Mouse (Mus musculus): ENCODE measurements around the gene Ugt1a9.

DNA sequence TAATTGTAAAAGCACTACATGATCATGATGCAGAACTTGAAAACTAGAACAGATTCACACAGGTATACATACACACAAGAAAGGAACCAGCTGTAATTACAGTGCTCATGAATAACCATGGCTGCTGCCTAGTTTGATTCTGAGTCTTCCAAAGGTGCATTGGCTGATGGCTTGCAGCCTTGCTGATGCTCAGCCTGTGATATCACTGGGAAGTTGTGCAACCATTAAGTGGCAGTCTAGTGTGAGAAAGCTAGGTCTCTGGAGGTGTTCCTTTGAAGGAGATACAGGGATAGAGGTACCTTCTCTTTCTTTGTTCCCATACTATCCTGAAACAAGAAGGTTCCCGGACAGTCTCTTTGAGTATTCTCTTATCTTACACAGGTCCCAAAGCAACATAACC is 148.5 kb downstream of the Ugt1a9 start:
- TF ChIP-seq CTCF (IDR thresholded peaks at IDR 0.05; ENCODE audit: low read depth, low read length) (no peak), GATA2 (IDR thresholded peaks at IDR 0.05; ENCODE audit: borderline replicate concordance, low read depth, low read length) (no peak), GATA1 (IDR thresholded peaks at IDR 0.05; ENCODE audit: borderline replicate concordance, low read length) (no peak), TAL1 (conservative IDR thresholded peaks at IDR 0.05; ENCODE audit: low read depth, low read length) (no peak)
